Mouse (Mus musculus) adrenal gland (tissue): ENCODE data around the gene Hes7.

Experiments
- intact Hi-C: fragments of 180-260 bp; cut with DNase I; formaldehyde crosslinking; loops from one replicate; pipeline ENCODE4 v1.15.1; 2025

Gene Hes7

GRCm38 (mm10) chr11:69100639-69101360 lies 19.4 kb upstream of the Hes7 start:
- intact Hi-C loops: no loop called here

GRCm38 (mm10) chr11:69101604-69102402 lies 18.4 kb upstream of the Hes7 start:
- intact Hi-C loops: no loop called here

- intact Hi-C loops: no loop called here
These were observed 17.8 kb upstream of the Hes7 start for GRCm38 (mm10) chr11:69102403-69102725.

GRCm38 (mm10) chr11:69103121-69103520 lies 17.1 kb upstream of the Hes7 start:
- intact Hi-C loops: no loop called here

- intact Hi-C loops: no loop called here
These were observed 16.4 kb upstream of the Hes7 start for GRCm38 (mm10) chr11:69103531-69104435.

- intact Hi-C loops: no loop called here
These were observed 15.7 kb upstream of the Hes7 start for GRCm38 (mm10) chr11:69104487-69104886.

- intact Hi-C loops: no loop called here
These were observed 15.0 kb upstream of the Hes7 start for GRCm38 (mm10) chr11:69105227-69105626.

- intact Hi-C loops: no loop called here
These were observed 14.4 kb upstream of the Hes7 start for GRCm38 (mm10) chr11:69105796-69106195.

GRCm38 (mm10) chr11:69106299-69106698 lies 13.9 kb upstream of the Hes7 start:
- intact Hi-C loops: no loop called here

- intact Hi-C loops: no loop called here
These were observed 13.4 kb upstream of the Hes7 start for GRCm38 (mm10) chr11:69106842-69107241.

GRCm38 (mm10) chr11:69107676-69108075 lies 12.5 kb upstream of the Hes7 start:
- intact Hi-C loops: no loop called here

- intact Hi-C loops: no loop called here
These were observed 12.0 kb upstream of the Hes7 start for GRCm38 (mm10) chr11:69108223-69108622.

- intact Hi-C loops: no loop called here
These were observed 10.9 kb upstream of the Hes7 start for GRCm38 (mm10) chr11:69109032-69109900.

GRCm38 (mm10) chr11:69110319-69111046 lies 9.7 kb upstream of the Hes7 start:
- intact Hi-C loops: no loop called here

GRCm38 (mm10) chr11:69111051-69111810 lies 9.0 kb upstream of the Hes7 start:
- intact Hi-C loops: no loop called here

GRCm38 (mm10) chr11:69111865-69112264 lies 8.3 kb upstream of the Hes7 start:
- intact Hi-C loops: no loop called here

- intact Hi-C loops: no loop called here
These were observed 6.2 kb upstream of the Hes7 start for GRCm38 (mm10) chr11:69114018-69114417.

GRCm38 (mm10) chr11:69114621-69115020 lies 5.6 kb upstream of the Hes7 start:
- intact Hi-C loops: no loop called here

- intact Hi-C loops: no loop called here
These were observed 3.4 kb upstream of the Hes7 start for GRCm38 (mm10) chr11:69116843-69117242.
